Mouse (Mus musculus) induced T-regulatory cell, adult 2 months (primary cell): ENCODE measurements around the gene Onecut1.

ENCODE experiments used
- DNase-seq: peaks from one replicate; pipeline ENCODE4 v3.0.0-alpha.2; 2012; ENCODE audit warnings: low read depth

The Onecut1 gene

DNA sequence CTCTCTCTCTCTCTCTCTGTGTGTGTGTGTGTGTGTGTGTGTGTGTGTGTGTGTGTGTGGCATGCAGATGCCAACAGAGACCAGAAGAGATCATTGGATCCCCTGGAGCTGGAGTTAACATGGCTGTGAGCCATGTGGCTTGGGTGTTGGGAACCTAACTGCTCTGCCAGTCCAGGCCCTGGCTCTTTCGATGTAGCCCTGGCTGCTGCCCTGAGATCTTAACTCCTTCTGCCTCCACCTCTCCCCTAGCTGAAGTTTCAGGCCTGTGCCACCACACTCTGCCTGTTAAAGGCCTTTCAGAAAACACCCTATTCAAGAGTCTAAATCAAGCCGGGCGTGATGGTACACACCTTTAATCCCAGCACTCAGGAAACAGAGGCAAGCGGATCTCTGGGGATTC is 49.7 kb downstream of the Onecut1 start:
- no peak for DNase-seq

DNA sequence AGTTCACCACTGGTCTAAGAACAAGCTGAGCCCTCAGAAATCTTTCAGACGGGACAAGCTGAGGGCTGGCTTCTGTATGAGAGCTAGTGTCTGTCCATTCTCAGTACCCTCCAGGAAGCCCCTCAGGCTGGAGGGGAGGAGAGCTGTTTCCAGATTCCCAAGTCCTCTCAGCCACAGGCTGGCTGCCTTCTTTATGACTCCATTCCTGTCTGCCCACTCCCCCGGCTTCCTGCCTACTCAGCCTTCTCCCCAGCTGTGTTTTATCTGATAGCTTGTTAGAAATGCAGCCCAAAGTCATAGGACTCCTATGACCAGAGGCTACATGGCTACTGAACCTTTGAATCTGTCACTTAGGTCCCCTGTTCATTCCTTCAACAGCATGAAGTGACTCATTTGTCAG is 50.2 kb downstream of the Onecut1 start:
- no peak for DNase-seq

DNA sequence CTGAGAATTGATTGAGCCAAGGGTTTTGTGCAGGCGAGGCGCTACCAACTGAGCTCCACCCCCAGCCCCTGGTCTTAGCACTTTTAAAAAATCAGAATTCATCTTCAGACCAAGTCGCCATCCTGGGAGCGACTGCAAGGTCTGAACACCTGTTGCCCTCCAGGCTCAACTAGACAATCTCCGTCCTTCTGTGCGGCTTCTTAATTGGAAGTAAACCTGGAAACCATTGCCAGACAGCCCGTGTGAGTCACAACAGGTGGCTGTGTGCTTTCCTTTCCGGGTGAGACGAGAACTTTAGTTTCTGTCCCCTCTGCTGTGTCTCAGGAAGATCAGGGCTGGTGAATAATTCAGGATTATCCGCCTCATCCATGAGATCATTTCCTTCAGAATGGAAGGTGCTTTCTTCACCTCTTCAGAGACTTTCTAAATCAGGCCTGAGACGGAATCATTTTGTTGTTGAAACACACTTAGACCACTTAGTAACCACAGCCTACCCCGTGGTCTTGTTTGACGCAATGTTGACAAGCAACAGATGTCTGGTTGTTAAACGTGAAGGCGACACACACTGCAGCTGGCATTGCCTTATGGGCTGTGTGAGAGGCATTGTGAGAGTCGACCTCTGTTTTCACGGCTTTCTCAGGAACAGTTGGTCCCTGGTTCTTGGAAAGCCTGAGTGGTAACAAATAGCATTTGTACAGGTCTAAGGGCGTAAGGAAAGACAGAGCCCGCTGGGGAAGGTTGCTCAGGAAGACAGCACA is 51.1 kb downstream of the Onecut1 start:
- no peak for DNase-seq

DNA sequence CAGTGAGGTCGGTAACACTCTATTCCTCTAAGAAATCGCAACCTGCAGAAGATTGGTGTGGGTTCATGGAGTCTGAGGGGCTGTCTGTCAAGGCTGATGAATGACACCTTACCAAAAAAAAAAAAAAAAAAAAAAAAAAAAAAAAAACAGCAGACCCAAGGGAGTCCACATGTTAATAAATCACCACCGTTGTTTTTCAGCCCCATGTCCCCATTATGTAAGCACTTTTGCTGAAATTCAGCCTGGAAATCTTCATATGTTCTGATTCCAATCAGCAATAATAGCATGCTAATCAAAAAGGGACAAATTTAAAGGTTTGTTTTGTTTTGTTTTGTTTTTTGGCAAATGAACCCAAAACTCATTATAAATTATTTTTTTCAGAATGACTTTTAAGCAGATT is 53.9 kb downstream of the Onecut1 start:
- DNase-seq, result no peak

DNA sequence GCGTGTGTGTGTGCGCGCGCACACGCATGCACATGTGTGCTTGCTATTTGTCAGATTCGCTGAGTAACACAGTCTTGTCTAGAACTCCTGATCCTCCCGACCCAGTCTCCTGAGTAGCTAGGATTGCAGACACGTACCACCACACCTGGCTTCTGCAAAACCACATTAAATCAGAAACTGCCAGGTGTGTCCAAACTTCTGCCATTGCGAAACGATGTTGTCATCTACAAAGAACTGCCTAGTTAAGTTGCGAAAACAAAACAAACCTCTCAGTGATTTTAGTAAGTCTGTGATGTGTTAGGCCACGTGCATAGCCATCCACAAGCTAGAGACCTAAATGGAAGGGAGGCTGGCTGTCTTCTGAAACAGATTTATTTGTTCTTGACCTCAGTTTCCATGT is 58.7 kb downstream of the Onecut1 start:
- DNase-seq, result no peak

DNA sequence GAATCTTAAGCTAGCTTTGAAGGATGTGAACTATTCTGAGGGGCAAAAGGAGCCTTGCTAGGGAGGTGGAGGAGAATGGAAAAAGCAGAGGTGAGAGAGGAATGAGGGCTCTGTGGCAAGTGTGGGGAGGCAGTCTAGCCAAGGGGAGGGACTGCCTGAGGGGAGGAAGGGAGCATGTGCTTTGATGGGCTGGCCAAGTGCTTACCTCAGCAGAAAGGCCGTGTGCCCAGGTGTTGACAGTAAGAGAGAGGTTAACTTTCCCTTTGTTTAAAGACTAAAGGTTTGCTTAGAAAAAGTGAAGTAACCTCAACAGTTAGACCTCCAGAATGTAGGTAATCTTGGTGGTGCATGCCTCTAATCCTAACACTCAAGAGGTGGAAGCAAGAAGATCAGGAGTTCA is 59.7 kb downstream of the Onecut1 start:
- DNase-seq, result no peak

DNA sequence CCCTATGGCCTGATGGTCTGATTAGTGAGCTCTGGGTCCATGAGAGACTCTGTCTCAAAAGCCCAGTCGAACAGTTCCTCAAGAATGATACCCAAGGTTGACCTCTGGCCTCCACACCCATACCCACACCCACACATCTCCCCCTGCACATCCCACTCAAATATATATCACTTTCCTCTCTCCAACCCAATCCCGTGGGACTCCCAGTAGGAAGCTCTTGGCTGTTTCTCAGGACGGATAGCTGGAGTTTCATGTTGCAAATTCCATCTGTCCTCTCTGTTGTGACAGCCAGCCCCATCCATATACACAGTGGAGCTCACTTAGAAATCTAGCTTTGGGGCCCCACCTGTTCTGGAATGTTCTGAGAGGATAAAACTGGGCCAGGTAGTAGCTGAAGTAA is 61.2 kb downstream of the Onecut1 start:
- no peak for DNase-seq

DNA sequence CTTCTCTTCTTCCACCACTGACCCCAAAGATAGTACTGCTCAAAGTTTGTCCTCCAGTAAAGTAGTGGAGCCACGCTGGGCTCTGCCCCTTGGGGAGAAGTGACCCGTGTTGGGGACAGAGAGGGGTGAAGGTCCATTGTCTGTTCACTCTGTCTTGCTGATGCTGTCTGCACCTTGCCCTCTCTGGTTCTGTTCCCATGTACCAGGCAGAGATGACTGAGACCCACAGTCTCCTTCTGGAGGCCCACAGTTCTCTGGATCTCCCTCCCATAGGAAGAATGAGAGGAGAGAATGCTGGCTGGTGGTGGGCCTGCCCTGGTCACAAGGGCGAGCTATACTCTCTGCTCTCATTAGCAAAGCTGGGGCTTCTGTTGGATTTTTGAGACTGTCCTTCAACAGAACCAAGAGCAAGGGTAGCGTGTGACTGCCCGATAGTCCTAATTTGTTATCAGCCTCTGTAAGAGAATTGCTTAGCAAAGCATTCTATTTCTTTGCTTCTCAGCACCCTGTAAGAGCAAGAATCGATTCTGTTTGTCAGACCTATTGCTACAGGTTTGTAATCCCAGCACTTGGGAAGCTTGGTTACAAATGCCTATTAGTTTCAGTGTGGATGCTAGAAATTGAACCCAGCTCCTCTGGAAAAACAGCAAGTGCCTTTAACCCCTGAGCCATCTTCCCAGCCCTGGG is 61.7 kb downstream of the Onecut1 start:
- no peak for DNase-seq

DNA sequence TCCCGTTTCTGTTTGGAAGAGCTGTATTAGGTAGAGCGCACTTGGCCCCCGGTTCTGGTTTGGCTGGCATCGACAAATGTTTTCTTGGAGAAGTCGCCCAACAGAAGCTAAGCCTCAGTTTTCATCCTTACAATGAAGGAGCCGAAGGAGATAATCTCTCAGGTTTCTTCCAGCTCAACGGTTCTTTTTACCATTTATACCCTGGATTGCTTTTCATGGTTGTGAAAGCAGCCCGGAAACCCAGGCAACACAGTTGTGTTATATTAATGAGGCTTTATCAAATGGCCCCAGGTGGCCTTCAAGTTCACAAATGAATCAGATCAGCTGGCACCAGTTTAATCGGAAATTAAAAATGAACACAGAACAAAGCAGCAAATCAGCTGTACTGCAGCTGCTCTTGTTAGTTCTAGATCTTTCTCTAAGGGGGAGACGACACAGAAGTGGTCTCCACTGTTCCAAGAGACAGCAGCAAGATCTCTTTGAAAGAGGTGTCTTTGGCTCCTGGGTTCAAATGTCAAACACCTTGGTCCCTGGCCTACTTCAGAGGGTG is 63.6 kb downstream of the Onecut1 start:
- DNase-seq, result no peak

DNA sequence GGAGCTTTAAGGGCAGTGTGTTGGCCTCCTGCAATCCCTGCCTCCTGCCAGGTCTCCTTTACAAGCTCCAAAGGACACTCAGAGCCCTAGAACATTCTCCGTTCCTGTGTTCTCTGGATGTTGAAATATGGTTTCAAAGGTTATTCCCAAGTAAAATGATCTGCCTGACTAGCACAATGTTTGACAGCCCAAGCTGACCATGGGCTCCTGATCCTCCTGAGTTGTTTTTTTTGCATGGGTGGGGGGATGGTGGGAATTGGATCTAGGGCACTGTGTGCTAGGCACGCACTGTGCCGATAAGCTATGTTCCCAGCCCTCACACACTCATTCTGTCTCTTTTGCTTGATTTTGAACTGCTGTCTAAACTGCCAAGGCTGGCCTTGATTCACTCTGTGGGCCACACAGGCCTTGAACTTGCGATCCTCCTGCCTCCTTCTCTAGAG is 68.3 kb downstream of the Onecut1 start:
- no peak for DNase-seq

DNA sequence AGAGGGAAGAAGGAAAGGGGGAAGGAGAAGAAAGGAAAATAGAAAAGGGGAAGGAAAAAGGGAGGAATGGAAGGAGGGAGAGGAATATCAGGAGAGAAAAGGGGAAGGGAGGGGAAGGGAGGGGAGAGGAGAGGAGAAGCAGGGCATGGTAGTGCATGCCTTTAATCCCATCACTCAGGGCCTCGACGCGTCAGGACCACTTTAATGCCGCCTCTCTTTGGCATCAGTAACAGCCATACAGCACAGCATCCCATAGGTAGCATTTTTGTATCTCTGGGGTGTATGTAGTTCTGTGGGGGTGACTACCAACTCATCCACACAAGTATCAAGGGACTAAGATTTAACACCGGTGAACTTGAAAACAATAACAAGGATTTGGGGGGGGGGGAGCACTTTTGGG is 68.9 kb downstream of the Onecut1 start:
- no peak for DNase-seq

DNA sequence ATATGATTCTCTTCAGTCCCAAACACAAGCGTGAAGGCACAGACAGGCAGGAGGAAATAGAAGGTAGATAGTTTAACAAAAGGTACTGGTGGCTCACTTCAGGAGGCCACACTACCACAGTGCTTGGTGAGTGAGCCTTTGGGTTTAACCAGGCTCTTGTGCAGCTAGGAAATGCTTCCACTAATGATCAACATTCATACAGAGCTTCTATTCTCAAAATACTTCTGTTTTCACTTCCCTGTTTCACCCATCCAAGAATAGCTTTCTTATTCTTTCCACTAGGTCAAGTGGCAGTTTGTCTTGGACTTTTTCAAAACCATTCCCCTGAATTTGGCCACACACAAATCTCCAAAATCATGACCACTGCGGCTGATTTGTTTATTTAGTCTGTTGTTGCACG is 73.6 kb downstream of the Onecut1 start:
- no peak for DNase-seq

DNA sequence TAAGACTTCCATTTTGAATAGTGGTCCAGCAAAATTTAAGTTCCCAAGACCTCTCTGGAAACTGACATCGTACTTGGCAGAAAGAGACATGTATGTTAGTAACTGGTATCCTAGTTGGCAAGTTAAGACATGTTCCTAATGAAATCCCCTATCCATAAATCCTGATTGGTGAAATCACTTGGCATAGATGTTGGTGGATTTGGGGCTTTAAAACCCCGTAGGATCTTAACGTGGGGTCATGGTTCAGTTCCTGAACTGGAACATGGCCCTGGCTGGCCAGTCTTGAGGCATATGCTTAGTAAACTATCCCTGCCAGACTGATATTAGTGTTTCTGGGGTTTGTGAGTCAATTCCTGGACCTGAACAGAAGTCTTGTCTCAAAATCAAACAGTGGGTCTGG is 76.0 kb downstream of the Onecut1 start:
- DNase-seq, result no peak

DNA sequence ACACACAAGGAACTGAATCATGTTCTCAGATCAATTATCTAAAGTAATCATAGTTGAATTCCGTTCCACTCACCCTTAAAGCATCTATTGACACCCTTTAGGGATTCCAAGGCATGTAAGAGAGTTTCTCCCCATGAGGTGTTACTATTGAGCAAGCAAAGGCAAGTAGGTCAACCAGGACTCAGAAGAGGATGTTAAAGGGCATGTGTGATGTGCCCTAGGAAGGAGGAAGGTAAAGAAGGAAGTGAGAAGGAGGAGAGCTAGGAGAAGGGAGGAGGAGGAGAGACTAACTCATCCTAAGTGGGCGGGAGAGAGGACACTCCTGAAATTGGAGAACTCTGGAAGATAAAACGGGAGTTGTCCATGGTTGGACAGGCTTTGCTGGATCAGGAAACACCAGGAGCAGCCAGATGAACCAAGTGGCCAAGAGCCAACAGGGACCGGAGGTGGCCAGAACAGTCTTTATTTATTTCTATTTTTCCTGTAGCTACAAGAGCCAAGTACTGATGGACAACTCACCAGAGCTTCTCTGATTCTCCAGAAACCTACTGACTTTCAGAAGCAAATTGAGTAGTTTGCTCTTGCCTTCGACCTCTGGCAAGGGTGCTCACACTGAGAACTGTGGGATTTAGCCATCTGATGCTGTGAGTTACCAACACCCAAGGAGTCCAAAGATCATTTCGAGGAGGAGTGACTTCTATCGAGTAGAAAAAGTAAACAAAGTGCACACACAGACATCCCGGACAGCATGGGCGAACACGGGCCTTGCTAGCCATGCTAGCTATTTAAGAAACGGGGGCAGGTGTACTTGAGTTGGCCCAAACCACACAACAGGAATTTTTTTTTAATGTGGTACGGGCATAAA is 77.2 kb downstream of the Onecut1 start:
- no peak for DNase-seq
